Mouse (Mus musculus): ENCODE data around the gene Hook2. TPM values are rescaled to one million over a fixed set of nuclear protein-coding genes. Genes with fewer than 3 reads are reported as not detected.

Hook2 gene
- polyA plus RNA-seq, 1 experiment from 2014 or later = 13.0 TPM

- Histone ChIP-seq H3K36me3 (ENCODE audit: control insufficient read depth, insufficient read depth, low read length) (no peaks in the 10 kb centered on the region), H3K9me3 (replicated peaks; ENCODE audit: control insufficient read depth, low read length) (no peaks in the 10 kb centered on the region), H3K4me3 (ENCODE audit: low read depth, low read length) (peak overlapping the region; percentile 57), H3K27me3 (replicated peaks; ENCODE audit: control insufficient read depth, insufficient read depth, low read length) (0 out of 2 replicates have a peak, but pooled peaks cover 12% of the 10 kb centered on the region), H3K27ac (ENCODE audit: low read depth, low read length) (peak overlapping the region; percentile 81), H3K4me1 (ENCODE audit: control insufficient read depth, insufficient read depth, low read length) (peaks cover 18% of the 10 kb centered on the region), H3K4me2 (ENCODE audit: low read length) (peak overlapping the region; percentile 96), H3K9ac (ENCODE audit: low read length) (peak overlapping the region; percentile 79)
- 1% methylated on average over 15 of the region's 15 CpGs for WGBS
- DNase-seq (ENCODE audit: low spot score) (peak; percentile 92), ATAC-seq (peak; percentile 72)
Observed at GRCm38 (mm10) chr8:84989810-84990209, 593 bp upstream of the Hook2 start.

DNA sequence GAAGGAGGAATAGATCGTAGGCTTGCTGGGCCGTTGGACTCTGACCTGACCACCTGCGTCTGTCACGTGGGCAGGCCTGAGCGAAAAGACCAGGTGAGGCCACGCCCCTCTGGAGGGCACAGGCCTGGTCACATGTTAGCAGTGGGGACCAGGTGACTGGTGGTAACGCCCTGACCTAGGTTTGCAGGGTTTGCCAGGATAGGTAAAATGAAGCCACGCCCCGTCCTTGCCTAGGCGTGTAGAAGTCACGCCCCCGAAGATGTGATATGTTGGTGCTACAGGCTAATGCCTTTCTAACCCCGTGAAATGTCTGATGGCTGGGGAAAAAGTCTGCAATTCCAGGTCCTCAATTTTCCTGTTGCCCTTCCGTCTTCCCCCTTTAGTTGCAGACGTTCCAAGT, 433 bp downstream of the Hook2 start:
- 2% methylated on average over 15 of the region's 15 CpGs for WGBS
- no peak for DNase-seq (ENCODE audit: low spot score)
- Histone ChIP-seq H3K4me2 (ENCODE audit: low read length) (peak overlapping the region; percentile 96), H3K9ac (ENCODE audit: low read length) (peak overlapping the region; percentile 79), H3K27ac (ENCODE audit: low read depth, low read length) (no peak overlapping the region; the same call in 1 of the 2 replicates), H3K4me3 (ENCODE audit: low read depth, low read length) (peak overlapping the region; percentile 57), H3K36me3 (ENCODE audit: control insufficient read depth, insufficient read depth, low read length) (no peaks in the 10 kb centered on the region), H3K4me1 (ENCODE audit: control insufficient read depth, insufficient read depth, low read length) (peaks cover 9% of the 10 kb centered on the region), H3K27me3 (replicated peaks; ENCODE audit: control insufficient read depth, insufficient read depth, low read length) (0 out of 2 replicates have a peak, but pooled peaks cover 15% of the 10 kb centered on the region), H3K9me3 (replicated peaks; ENCODE audit: control insufficient read depth, low read length) (no peaks in the 10 kb centered on the region)
- peak; percentile 11; the same call in 1 of the 2 replicates for ATAC-seq

- no peak overlapping the region for H3K27ac ChIP-seq (ENCODE audit: low read depth, low read length)
- no peaks in the 10 kb centered on the region for H3K36me3 ChIP-seq (ENCODE audit: control insufficient read depth, insufficient read depth, low read length)
- no peak overlapping the region for H3K9ac ChIP-seq (ENCODE audit: low read length)
- ATAC-seq (no peak), DNase-seq (ENCODE audit: low spot score) (no peak)
- H3K9me3 ChIP-seq (replicated peaks; ENCODE audit: control insufficient read depth, low read length) = no peaks in the 10 kb centered on the region
- H3K4me3 ChIP-seq (ENCODE audit: low read depth, low read length) = no peak overlapping the region
- 0 out of 2 replicates have a peak, but pooled peaks cover 3% of the 10 kb centered on the region for H3K27me3 ChIP-seq (replicated peaks; ENCODE audit: control insufficient read depth, insufficient read depth, low read length)
- H3K4me1 ChIP-seq (ENCODE audit: control insufficient read depth, insufficient read depth, low read length) = peaks cover 8% of the 10 kb centered on the region
- 94% methylated on average over 9 of the region's 9 CpGs for WGBS
- no peak overlapping the region for H3K4me2 ChIP-seq (ENCODE audit: low read length)
Observed at GRCm38 (mm10) chr8:84994375-84994774, 4.0 kb downstream of the Hook2 start.

DNA sequence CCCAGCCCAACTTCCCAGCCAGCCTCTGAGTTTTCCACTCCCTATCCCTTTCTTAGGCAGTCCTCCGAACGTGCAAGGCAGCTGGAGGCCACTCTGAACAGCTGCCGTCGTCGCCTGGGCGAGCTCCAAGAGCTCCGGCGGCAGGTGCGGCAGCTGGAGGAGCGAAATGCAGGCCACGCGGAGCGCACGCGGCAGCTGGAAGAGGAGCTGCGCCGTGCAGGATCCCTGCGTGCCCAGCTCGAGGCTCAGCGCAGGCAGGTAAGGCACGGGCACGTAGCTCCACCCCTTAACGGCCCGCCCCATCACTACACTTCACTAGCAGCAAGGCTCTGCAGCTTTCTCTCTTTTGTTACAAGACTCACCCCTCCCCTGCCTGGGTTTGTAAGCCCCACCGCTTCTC, 5.3 kb downstream of the Hook2 start:
- no peaks in the 10 kb centered on the region for H3K36me3 ChIP-seq (ENCODE audit: control insufficient read depth, insufficient read depth, low read length)
- peak overlapping the region; percentile 35; the same call in 1 of the 2 replicates for H3K9ac ChIP-seq (ENCODE audit: low read length)
- H3K27ac ChIP-seq (ENCODE audit: low read depth, low read length) = no peak overlapping the region
- no peak overlapping the region for H3K4me3 ChIP-seq (ENCODE audit: low read depth, low read length)
- H3K27me3 ChIP-seq (replicated peaks; ENCODE audit: control insufficient read depth, insufficient read depth, low read length) = 0 out of 2 replicates have a peak, but pooled peaks cover 3% of the 10 kb centered on the region
- DNase-seq (ENCODE audit: low spot score) (no peak), ATAC-seq (peak; percentile 15; the same call in 1 of the 2 replicates)
- H3K9me3 ChIP-seq (replicated peaks; ENCODE audit: control insufficient read depth, low read length) = no peaks in the 10 kb centered on the region
- WGBS = 24% methylated on average over 25 of the region's 25 CpGs
- H3K4me2 ChIP-seq (ENCODE audit: low read length) = 0 out of 2 replicates have a peak overlapping the region, but pooled peaks have one; percentile 3
- H3K4me1 ChIP-seq (ENCODE audit: control insufficient read depth, insufficient read depth, low read length) = peaks cover 5% of the 10 kb centered on the region

DNA sequence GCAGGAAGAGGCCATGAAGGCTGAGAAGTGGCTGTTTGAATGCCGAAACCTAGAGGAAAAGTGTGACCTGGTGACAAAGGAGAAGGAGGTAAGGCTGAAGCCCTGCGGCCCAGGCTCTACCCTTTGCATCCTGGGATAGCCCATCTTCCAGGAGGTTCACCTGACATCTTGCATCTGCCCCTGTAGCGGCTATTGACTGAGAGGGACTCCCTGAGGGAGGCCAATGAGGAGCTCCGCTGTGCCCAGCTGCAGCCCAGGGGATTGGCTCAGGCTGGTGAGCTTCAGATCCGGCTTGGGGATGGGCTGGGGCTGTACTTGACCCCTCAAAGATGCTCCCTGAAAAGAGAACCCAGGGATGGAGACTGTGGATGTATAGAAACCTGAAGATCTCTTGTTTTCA, 6.6 kb downstream of the Hook2 start:
- no peak overlapping the region for H3K4me3 ChIP-seq (ENCODE audit: low read depth, low read length)
- DNase-seq (ENCODE audit: low spot score) (no peak), ATAC-seq (no peak)
- H3K36me3 ChIP-seq (ENCODE audit: control insufficient read depth, insufficient read depth, low read length) = no peaks in the 10 kb centered on the region
- no peak overlapping the region for H3K4me2 ChIP-seq (ENCODE audit: low read length)
- peak overlapping the region; percentile 41; the same call in 1 of the 2 replicates for H3K9ac ChIP-seq (ENCODE audit: low read length)
- 0 out of 2 replicates have a peak, but pooled peaks cover 3% of the 10 kb centered on the region for H3K27me3 ChIP-seq (replicated peaks; ENCODE audit: control insufficient read depth, insufficient read depth, low read length)
- H3K27ac ChIP-seq (ENCODE audit: low read depth, low read length) = no peak overlapping the region
- no peaks in the 10 kb centered on the region for H3K4me1 ChIP-seq (ENCODE audit: control insufficient read depth, insufficient read depth, low read length)
- no peaks in the 10 kb centered on the region for H3K9me3 ChIP-seq (replicated peaks; ENCODE audit: control insufficient read depth, low read length)
- WGBS = 72% methylated on average over 5 of the region's 5 CpGs

GRCm38 (mm10) chr8:84997649-84998295, 7.4 kb downstream of the Hook2 start:
- Histone ChIP-seq H3K4me2 (ENCODE audit: low read length) (peak overlapping the region; percentile 31), H3K9ac (ENCODE audit: low read length) (peak overlapping the region; percentile 41), H3K36me3 (ENCODE audit: control insufficient read depth, insufficient read depth, low read length) (no peaks in the 10 kb centered on the region), H3K27me3 (replicated peaks; ENCODE audit: control insufficient read depth, insufficient read depth, low read length) (0 out of 2 replicates have a peak, but pooled peaks cover 3% of the 10 kb centered on the region), H3K4me3 (ENCODE audit: low read depth, low read length) (no peak overlapping the region), H3K27ac (ENCODE audit: low read depth, low read length) (no peak overlapping the region), H3K9me3 (replicated peaks; ENCODE audit: control insufficient read depth, low read length) (no peaks in the 10 kb centered on the region), H3K4me1 (ENCODE audit: control insufficient read depth, insufficient read depth, low read length) (no peaks in the 10 kb centered on the region)
- under 1% methylated on average over 19 of the region's 19 CpGs for WGBS
- peak; percentile 95 for DNase-seq (ENCODE audit: low spot score)
- peak; percentile 90 for ATAC-seq

- WGBS = 24% methylated on average over 23 of the region's 25 CpGs
- no peak overlapping the region for H3K27ac ChIP-seq (ENCODE audit: low read depth, low read length)
- H3K4me1 ChIP-seq (ENCODE audit: control insufficient read depth, insufficient read depth, low read length) = no peaks in the 10 kb centered on the region
- H3K4me3 ChIP-seq (ENCODE audit: low read depth, low read length) = no peak overlapping the region
- ATAC-seq = no peak
- no peaks in the 10 kb centered on the region for H3K36me3 ChIP-seq (ENCODE audit: control insufficient read depth, insufficient read depth, low read length)
- no peak overlapping the region for H3K9ac ChIP-seq (ENCODE audit: low read length)
- peaks cover 11% of the 10 kb centered on the region for H3K27me3 ChIP-seq (replicated peaks; ENCODE audit: control insufficient read depth, insufficient read depth, low read length)
- no peaks in the 10 kb centered on the region for H3K9me3 ChIP-seq (replicated peaks; ENCODE audit: control insufficient read depth, low read length)
- H3K4me2 ChIP-seq (ENCODE audit: low read length) = no peak overlapping the region
- DNase-seq (ENCODE audit: low spot score) = no peak
Observed at GRCm38 (mm10) chr8:85007686-85008085, 17.3 kb downstream of the Hook2 start.

DNA sequence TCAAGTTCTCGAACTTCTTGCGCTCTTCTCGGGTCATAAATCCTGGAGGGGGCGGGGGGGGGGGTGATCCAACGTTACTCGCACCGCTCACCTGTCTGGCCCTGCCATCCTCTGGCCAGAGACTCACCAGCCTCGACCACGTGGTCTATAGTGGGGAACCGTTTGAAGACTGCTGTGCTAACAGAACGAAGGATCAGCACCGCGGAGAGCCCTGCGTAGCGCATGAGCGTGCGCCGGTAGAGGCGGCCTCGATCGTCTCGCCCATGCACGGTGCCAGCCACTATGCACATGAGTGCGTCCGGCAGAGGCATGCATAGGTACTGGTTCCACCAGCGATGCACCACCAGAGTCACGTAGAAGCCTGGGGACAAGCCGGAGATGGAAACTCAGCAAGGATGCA, 20.8 kb downstream of the Hook2 start:
- Histone ChIP-seq H3K9me3 (replicated peaks; ENCODE audit: control insufficient read depth, low read length) (no peaks in the 10 kb centered on the region), H3K4me2 (ENCODE audit: low read length) (no peak overlapping the region), H3K27me3 (replicated peaks; ENCODE audit: control insufficient read depth, insufficient read depth, low read length) (peaks cover 17% of the 10 kb centered on the region), H3K36me3 (ENCODE audit: control insufficient read depth, insufficient read depth, low read length) (no peaks in the 10 kb centered on the region), H3K4me3 (ENCODE audit: low read depth, low read length) (no peak overlapping the region), H3K4me1 (ENCODE audit: control insufficient read depth, insufficient read depth, low read length) (no peaks in the 10 kb centered on the region), H3K27ac (ENCODE audit: low read depth, low read length) (no peak overlapping the region), H3K9ac (ENCODE audit: low read length) (no peak overlapping the region)
- ATAC-seq (no peak), DNase-seq (ENCODE audit: low spot score) (no peak)
- WGBS = 22% methylated on average over 28 of the region's 28 CpGs

DNA sequence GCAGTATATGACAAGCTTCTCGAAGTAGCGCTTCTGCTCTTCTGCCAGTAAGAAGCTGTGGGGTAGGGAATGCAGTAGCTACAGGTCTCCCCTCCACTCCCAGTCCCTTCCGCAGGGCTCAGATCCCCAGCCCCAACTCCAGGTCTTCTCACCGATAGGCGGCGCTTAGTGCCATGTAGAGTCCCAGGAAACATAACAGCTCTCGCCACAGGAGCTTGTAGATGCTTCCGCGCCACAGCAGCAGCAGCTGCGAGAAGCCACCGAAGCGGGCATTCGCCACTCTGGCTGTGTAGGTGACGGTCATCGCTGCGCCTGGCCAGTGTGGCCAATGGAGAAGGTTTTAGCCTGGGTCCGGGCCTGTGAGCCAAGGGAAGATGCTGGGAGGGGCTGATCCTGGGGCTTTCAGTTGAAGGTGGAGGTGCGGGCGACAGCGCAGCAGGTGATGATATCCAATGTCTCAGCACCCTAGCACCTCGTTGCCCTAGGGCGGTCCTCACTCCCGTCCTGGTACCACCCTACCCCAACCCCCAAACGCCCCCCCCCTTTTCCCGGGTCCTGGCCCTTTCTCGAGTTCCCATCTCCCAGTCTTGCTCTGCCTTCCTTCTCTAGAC, 22.9 kb downstream of the Hook2 start:
- WGBS = 6% methylated on average over 26 of the region's 26 CpGs
- H3K9me3 ChIP-seq (replicated peaks; ENCODE audit: control insufficient read depth, low read length) = no peaks in the 10 kb centered on the region
- peak; percentile 81 for ATAC-seq
- no peaks in the 10 kb centered on the region for H3K4me1 ChIP-seq (ENCODE audit: control insufficient read depth, insufficient read depth, low read length)
- no peak overlapping the region for H3K27ac ChIP-seq (ENCODE audit: low read depth, low read length)
- H3K4me2 ChIP-seq (ENCODE audit: low read length) = peak overlapping the region; percentile 61
- peaks cover 11% of the 10 kb centered on the region for H3K36me3 ChIP-seq (ENCODE audit: control insufficient read depth, insufficient read depth, low read length)
- peak overlapping the region; percentile 27 for H3K4me3 ChIP-seq (ENCODE audit: low read depth, low read length)
- peak overlapping the region; percentile 60; the same call in 1 of the 2 replicates for H3K9ac ChIP-seq (ENCODE audit: low read length)
- DNase-seq (ENCODE audit: low spot score) = peak; percentile 89
- peaks cover 17% of the 10 kb centered on the region for H3K27me3 ChIP-seq (replicated peaks; ENCODE audit: control insufficient read depth, insufficient read depth, low read length)

Measured in forebrain, embryonic 14.5 days (tissue).